Mouse (Mus musculus) Patski (cell line): ENCODE measurements around the gene Limd2. TPM values are rescaled to one million over a fixed set of nuclear protein-coding genes. Genes with fewer than 3 reads are reported as not detected.
"Not testable (repeated sequence)": the region's sequence is repeated elsewhere in the genome, so short reads cannot be mapped to it uniquely, and the experiment has no call there.

Experiments used
- ATAC-seq: fragments of 100-300 bp; one replicate; pipeline ENCODE4 v1.8.0; 2021
- CTCF ChIA-PET: fragments of 350-600 bp; sonication (Branson Sonifier 250); formaldehyde crosslinking; loops from one replicate; lab custom pipeline; 2022; ENCODE audit warnings: inconsistent platforms; lab: Charles Lee
- POLR2A ChIA-PET: fragments of 350-600 bp; sonication (Branson Sonifier 250); formaldehyde crosslinking; loops from one replicate; lab custom pipeline; 2022; ENCODE audit warnings: antibody characterized with exemption, inconsistent platforms; lab: Charles Lee
- DNase-seq: peaks from one replicate; pipeline ENCODE4 v3.0.0-alpha.2; 2011; ENCODE audit warnings: low read depth, low spot score
- H3K27me3 ChIP-seq: fragments of 371-371 bp; one replicate; pipeline ENCODE4 v1.5.1; 2021
- CTCF ChIP-seq: fragments of 100-300 bp; IDR thresholded peaks from one replicate; pipeline ENCODE4 v1.5.1; 2021
- in situ Hi-C: fragments of 300-500 bp; cut with MboI; formaldehyde crosslinking; loops from 3 replicates; pipeline ENCODE4 v1.11.1; 2018; ENCODE audit warnings: low pct_unique_long_range_greater_than_20kb, mixed read lengths
- polyA plus RNA-seq: library from polyadenylated mRNA; unstranded; gene quantifications from one replicate; pipeline ENCODE4 v1.2.3, GENCODE M21; 2021

Gene Limd2
- polyA plus RNA-seq = 80.1 TPM

- in situ Hi-C loops = no loop called here
- ATAC-seq (no peak), DNase-seq (no peak)
- no peak for TF ChIP-seq CTCF
- no peaks in the 10 kb centered on the region for H3K27me3 ChIP-seq
- ChIA-PET CTCF (interaction anchor here (0.5 to 2.0 kb wide), 5 partner anchors 9 to 77 kb away, joined by 3 to 6 read pairs (median 3); partner anchors contain the start of gene Map3k3), POLR2A (interaction anchor here (0.8 to 1.0 kb wide), 2 partner anchors 33 to 56 kb away, joined by 3 read pairs; no protein-coding TSS in a partner anchor)
Observed at GRCm38 (mm10) chr11:106160841-106161721, at the start of gene Limd2, which contains the start of gene Gm10840. Gene Limd2 (minus strand): TSS chr11:106160860. Gene Gm10840 (plus strand): TSS chr11:106160850.

GRCm38 (mm10) chr11:106202123-106202465 is 41.4 kb upstream of the Limd2 start, which contains the start of gene Strada:
Gene Strada (minus strand): TSS chr11:106202168.
- no peak for DNase-seq
- POLR2A ChIA-PET = no interaction called here
- no peak for TF ChIP-seq CTCF
- no peak for ATAC-seq
- CTCF ChIA-PET = interaction anchor here (0.7 kb wide), 1 partner anchor 9 kb away, joined by 3 read pairs; no protein-coding TSS in a partner anchor
- in situ Hi-C loops = no loop called here
- H3K27me3 ChIP-seq = no peaks in the 10 kb centered on the region

GRCm38 (mm10) chr11:106201337-106202122 is 40.9 kb upstream of the Limd2 start:
- no peak for ATAC-seq
- in situ Hi-C loops = no loop called here
- ChIA-PET POLR2A (interaction anchor here (0.6 to 0.8 kb wide), 2 partner anchors 10 to 109 kb away, joined by 3 to 4 read pairs; no protein-coding TSS in a partner anchor), CTCF (no interaction called here)
- TF ChIP-seq CTCF = no peak
- DNase-seq = no peak
- no peaks in the 10 kb centered on the region for H3K27me3 ChIP-seq

GRCm38 (mm10) chr11:106200756-106201155 is 40.1 kb upstream of the Limd2 start:
- ATAC-seq = no peak
- H3K27me3 ChIP-seq = no peaks in the 10 kb centered on the region
- no peak for DNase-seq
- in situ Hi-C loops = no loop called here
- ChIA-PET CTCF (no interaction called here), POLR2A (no interaction called here)
- no peak for TF ChIP-seq CTCF

GRCm38 (mm10) chr11:106199997-106200396 is 39.3 kb upstream of the Limd2 start:
- in situ Hi-C loops, POLR2A ChIA-PET, DNase-seq, ATAC-seq, CTCF ChIA-PET, H3K27me3 ChIP-seq: not testable (repeated sequence)

- in situ Hi-C loops = no loop called here
- no peaks in the 10 kb centered on the region for H3K27me3 ChIP-seq
- ChIA-PET CTCF (no interaction called here), POLR2A (no interaction called here)
- no peak for ATAC-seq
- no peak for TF ChIP-seq CTCF
- DNase-seq = no peak
Observed at GRCm38 (mm10) chr11:106198277-106198676, 37.6 kb upstream of the Limd2 start.

- no peaks in the 10 kb centered on the region for H3K27me3 ChIP-seq
- in situ Hi-C loops = no loop called here
- ChIA-PET CTCF (interaction anchor here (1.2 kb wide), 1 partner anchor 12 kb away, joined by 6 read pairs; no protein-coding TSS in a partner anchor), POLR2A (interaction anchor here (1.0 kb wide), 1 partner anchor 13 kb away, joined by 5 read pairs; no protein-coding TSS in a partner anchor)
- no peak for TF ChIP-seq CTCF
- no peak for DNase-seq
- ATAC-seq = no peak
Observed at GRCm38 (mm10) chr11:106195341-106195740, 34.7 kb upstream of the Limd2 start.

GRCm38 (mm10) chr11:106194891-106195290 is 34.2 kb upstream of the Limd2 start:
- CTCF ChIA-PET = interaction anchor here (1.3 kb wide), 1 partner anchor 13 kb away, joined by 5 read pairs; no protein-coding TSS in a partner anchor
- ATAC-seq (no peak), DNase-seq (no peak)
- no peaks in the 10 kb centered on the region for H3K27me3 ChIP-seq
- in situ Hi-C loops = no loop called here
- TF ChIP-seq CTCF = no peak
- POLR2A ChIA-PET = interaction anchor here (1.0 to 1.9 kb wide), 2 partner anchors 13 to 46 kb away, joined by 5 to 6 read pairs; no protein-coding TSS in a partner anchor

GRCm38 (mm10) chr11:106194155-106194541 is 33.5 kb upstream of the Limd2 start:
- H3K27me3 ChIP-seq = no peaks in the 10 kb centered on the region
- ATAC-seq (no peak), DNase-seq (no peak)
- POLR2A ChIA-PET = interaction anchor here (1.0 to 1.9 kb wide), 2 partner anchors 33 to 46 kb away, joined by 3 to 6 read pairs; no protein-coding TSS in a partner anchor
- in situ Hi-C loops = no loop called here
- TF ChIP-seq CTCF = no peak
- CTCF ChIA-PET = interaction anchor here (1.2 to 1.7 kb wide), 3 partner anchors 12 to 16 kb away, joined by 3 to 5 read pairs (median 4); no protein-coding TSS in a partner anchor
